Mouse (Mus musculus): ENCODE measurements around the gene Arsa. TPM values are rescaled to one million over a fixed set of nuclear protein-coding genes. Genes with fewer than 3 reads are reported as not detected.

The Arsa gene
- polyA plus RNA-seq, 1 experiment from 2014 or later = 16.7 TPM

DNA sequence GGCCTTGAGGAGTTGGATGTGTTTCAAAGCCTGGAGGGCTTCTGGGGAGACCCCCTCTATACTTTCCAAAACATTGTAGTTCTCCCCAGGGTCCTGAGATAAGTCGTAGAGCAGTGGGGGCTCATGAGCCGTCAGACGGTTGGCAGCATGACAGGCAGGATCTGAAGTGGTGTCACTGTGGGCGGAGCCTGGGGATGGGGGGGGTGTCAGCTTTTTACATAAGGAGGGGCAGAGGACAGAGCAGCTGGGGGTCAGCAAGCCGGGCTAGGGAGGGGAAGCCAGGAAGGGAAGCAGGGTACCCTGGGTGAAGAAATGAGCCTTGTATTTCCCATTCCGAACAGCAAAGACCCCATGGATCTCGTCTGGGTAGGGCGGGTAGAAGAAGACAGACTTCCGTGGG, 3.9 kb downstream of the Arsa start:
- Histone ChIP-seq H3K4me1 (ENCODE audit: control insufficient read depth, insufficient read depth, low read length) (peaks cover 4% of the 10 kb centered on the region), H3K36me3 (ENCODE audit: control insufficient read depth, insufficient read depth, low read length) (no peaks in the 10 kb centered on the region), H3K4me3 (ENCODE audit: low read depth, low read length) (no peak overlapping the region), H3K27ac (ENCODE audit: low read length) (no peak overlapping the region), H3K9me3 (ENCODE audit: control insufficient read depth, low read depth, low read length) (no peaks in the 10 kb centered on the region), H3K4me2 (replicated peaks; ENCODE audit: low read depth, low read length) (no peak overlapping the region), H3K27me3 (ENCODE audit: control insufficient read depth, insufficient read depth, low read length) (no peaks in the 10 kb centered on the region), H3K9ac (replicated peaks; ENCODE audit: low read depth, low read length) (no peak overlapping the region)
- 85% methylated on average over 9 of the region's 9 CpGs for WGBS
- no peak for ATAC-seq (ENCODE audit: insufficient number of reproducible peaks, insufficient read depth, low FRiP score, low read depth)

DNA sequence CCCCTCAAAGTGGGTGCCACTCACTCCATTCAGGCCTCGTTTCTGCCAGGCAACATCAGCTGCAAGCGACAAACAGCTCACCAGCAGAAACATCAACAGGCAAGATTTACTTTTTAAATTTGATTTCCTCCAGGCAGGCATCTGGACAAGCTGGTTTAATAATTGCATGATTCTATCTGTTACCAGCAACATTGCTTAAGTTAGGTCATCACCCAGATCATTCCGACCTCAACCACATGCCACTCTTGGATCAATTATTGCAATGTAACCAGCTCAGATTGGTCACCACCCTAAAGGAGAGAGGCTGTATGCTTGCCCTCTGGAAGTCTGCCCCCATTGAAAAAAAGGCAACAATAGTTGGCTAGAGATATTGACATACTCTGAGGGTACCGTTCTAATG, 5.7 kb downstream of the Arsa start:
- Histone ChIP-seq H3K27ac (ENCODE audit: low read length) (no peak overlapping the region), H3K9me3 (ENCODE audit: control insufficient read depth, low read depth, low read length) (no peaks in the 10 kb centered on the region), H3K4me3 (ENCODE audit: low read depth, low read length) (no peak overlapping the region), H3K4me1 (ENCODE audit: control insufficient read depth, insufficient read depth, low read length) (peaks cover 4% of the 10 kb centered on the region), H3K27me3 (ENCODE audit: control insufficient read depth, insufficient read depth, low read length) (no peaks in the 10 kb centered on the region), H3K9ac (replicated peaks; ENCODE audit: low read depth, low read length) (no peak overlapping the region), H3K4me2 (replicated peaks; ENCODE audit: low read depth, low read length) (no peak overlapping the region), H3K36me3 (ENCODE audit: control insufficient read depth, insufficient read depth, low read length) (no peaks in the 10 kb centered on the region)
- 87% methylated on average over 4 of the region's 4 CpGs for WGBS
- ATAC-seq (ENCODE audit: insufficient number of reproducible peaks, insufficient read depth, low FRiP score, low read depth) = no peak

DNA sequence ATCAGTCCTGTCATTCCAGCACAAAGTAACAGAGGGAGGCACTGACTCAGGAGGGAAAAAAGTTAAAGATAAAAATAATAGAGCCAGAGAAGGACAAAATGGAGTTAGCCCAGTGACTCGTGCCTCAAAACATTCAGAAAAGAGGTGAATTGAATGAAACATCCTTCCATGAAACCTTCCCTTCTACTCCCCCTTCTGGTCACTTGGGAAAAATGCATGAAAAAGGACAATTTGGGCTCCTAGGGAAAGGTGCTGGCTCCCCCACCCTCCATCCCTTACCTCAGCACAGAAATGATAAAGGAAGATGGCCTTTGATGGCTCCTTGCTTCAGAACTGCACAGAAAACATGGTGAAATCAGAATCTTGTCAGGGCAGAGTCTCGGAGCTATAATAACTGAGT, 8.6 kb downstream of the Arsa start:
- H3K4me3 ChIP-seq (ENCODE audit: low read depth, low read length) = no peak overlapping the region
- H3K9me3 ChIP-seq (ENCODE audit: control insufficient read depth, low read depth, low read length) = no peaks in the 10 kb centered on the region
- H3K4me1 ChIP-seq (ENCODE audit: control insufficient read depth, insufficient read depth, low read length) = no peaks in the 10 kb centered on the region
- H3K27ac ChIP-seq (ENCODE audit: low read length) = no peak overlapping the region
- no peaks in the 10 kb centered on the region for H3K27me3 ChIP-seq (ENCODE audit: control insufficient read depth, insufficient read depth, low read length)
- no peaks in the 10 kb centered on the region for H3K36me3 ChIP-seq (ENCODE audit: control insufficient read depth, insufficient read depth, low read length)
- no peak for ATAC-seq (ENCODE audit: insufficient number of reproducible peaks, insufficient read depth, low FRiP score, low read depth)
- no peak overlapping the region for H3K9ac ChIP-seq (replicated peaks; ENCODE audit: low read depth, low read length)
- no peak overlapping the region for H3K4me2 ChIP-seq (replicated peaks; ENCODE audit: low read depth, low read length)
- WGBS = 33% methylated on average over 2 of the region's 2 CpGs

DNA sequence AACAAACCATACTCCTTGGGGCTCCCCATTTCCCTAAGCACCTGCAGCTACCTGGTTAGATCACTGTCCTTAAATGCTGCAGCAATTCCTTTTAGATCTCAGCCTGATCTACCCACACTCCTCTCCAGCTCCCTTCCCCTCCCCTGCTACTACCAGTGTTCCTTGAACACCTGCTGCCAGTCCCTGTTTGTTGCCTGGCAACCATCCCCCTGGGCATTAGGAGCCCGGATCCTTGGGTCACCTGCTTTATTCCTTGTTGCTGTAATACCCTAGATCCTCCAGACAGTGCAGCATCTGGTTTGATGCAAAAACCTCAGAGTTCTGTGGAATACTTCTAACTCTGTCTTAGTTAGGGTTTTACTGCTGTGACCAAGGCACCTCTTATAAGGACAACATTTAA, 12.2 kb downstream of the Arsa start:
- Histone ChIP-seq H3K4me2 (replicated peaks; ENCODE audit: low read depth, low read length) (no peak overlapping the region), H3K4me3 (ENCODE audit: low read depth, low read length) (no peak overlapping the region), H3K9me3 (ENCODE audit: control insufficient read depth, low read depth, low read length) (no peaks in the 10 kb centered on the region), H3K27ac (ENCODE audit: low read length) (no peak overlapping the region), H3K27me3 (ENCODE audit: control insufficient read depth, insufficient read depth, low read length) (no peaks in the 10 kb centered on the region), H3K36me3 (ENCODE audit: control insufficient read depth, insufficient read depth, low read length) (no peaks in the 10 kb centered on the region), H3K4me1 (ENCODE audit: control insufficient read depth, insufficient read depth, low read length) (no peaks in the 10 kb centered on the region), H3K9ac (replicated peaks; ENCODE audit: low read depth, low read length) (no peak overlapping the region)
- 7% methylated on average over 1 of the region's 1 CpGs for WGBS
- no peak for ATAC-seq (ENCODE audit: insufficient number of reproducible peaks, insufficient read depth, low FRiP score, low read depth)

GRCm38 (mm10) chr15:89463334-89464235, 13.6 kb downstream of the Arsa start:
- H3K9ac ChIP-seq (replicated peaks; ENCODE audit: low read depth, low read length) = no peak overlapping the region
- no peaks in the 10 kb centered on the region for H3K36me3 ChIP-seq (ENCODE audit: control insufficient read depth, insufficient read depth, low read length)
- WGBS = 47% methylated on average over 5 of the region's 5 CpGs
- no peaks in the 10 kb centered on the region for H3K9me3 ChIP-seq (ENCODE audit: control insufficient read depth, low read depth, low read length)
- no peaks in the 10 kb centered on the region for H3K4me1 ChIP-seq (ENCODE audit: control insufficient read depth, insufficient read depth, low read length)
- no peak overlapping the region for H3K4me2 ChIP-seq (replicated peaks; ENCODE audit: low read depth, low read length)
- H3K4me3 ChIP-seq (ENCODE audit: low read depth, low read length) = no peak overlapping the region
- ATAC-seq (ENCODE audit: insufficient number of reproducible peaks, insufficient read depth, low FRiP score, low read depth) = no peak
- H3K27me3 ChIP-seq (ENCODE audit: control insufficient read depth, insufficient read depth, low read length) = no peaks in the 10 kb centered on the region
- H3K27ac ChIP-seq (ENCODE audit: low read length) = no peak overlapping the region

DNA sequence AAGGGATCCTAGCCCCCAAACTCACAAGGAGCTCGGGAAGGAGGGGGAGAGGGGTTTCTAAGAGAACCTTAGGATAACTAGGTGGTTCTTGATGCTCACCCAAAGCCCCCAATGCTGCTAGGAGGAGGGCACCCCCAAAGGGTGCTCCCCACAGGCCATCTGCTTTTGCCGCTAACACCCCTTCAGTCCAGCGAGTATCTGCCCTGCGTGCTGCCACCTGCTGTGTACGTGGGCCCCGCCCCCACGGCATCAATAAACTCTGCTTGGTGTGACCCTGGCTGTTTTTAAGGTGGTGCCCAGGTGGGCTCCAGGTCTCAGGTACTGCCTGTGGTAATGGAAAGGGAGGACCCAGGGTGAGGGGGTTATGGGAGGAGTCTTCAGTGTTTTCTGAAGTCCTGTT, 15.0 kb downstream of the Arsa start:
- ATAC-seq (ENCODE audit: insufficient number of reproducible peaks, insufficient read depth, low FRiP score, low read depth) = no peak
- Histone ChIP-seq H3K4me1 (ENCODE audit: control insufficient read depth, insufficient read depth, low read length) (no peaks in the 10 kb centered on the region), H3K4me2 (replicated peaks; ENCODE audit: low read depth, low read length) (no peak overlapping the region), H3K27me3 (ENCODE audit: control insufficient read depth, insufficient read depth, low read length) (no peaks in the 10 kb centered on the region), H3K9me3 (ENCODE audit: control insufficient read depth, low read depth, low read length) (no peaks in the 10 kb centered on the region), H3K4me3 (ENCODE audit: low read depth, low read length) (no peak overlapping the region), H3K27ac (ENCODE audit: low read length) (no peak overlapping the region), H3K9ac (replicated peaks; ENCODE audit: low read depth, low read length) (no peak overlapping the region), H3K36me3 (ENCODE audit: control insufficient read depth, insufficient read depth, low read length) (no peaks in the 10 kb centered on the region)
- 70% methylated on average over 7 of the region's 7 CpGs for WGBS

- no peaks in the 10 kb centered on the region for H3K9me3 ChIP-seq (ENCODE audit: control insufficient read depth, low read depth, low read length)
- no peak overlapping the region for H3K27ac ChIP-seq (ENCODE audit: low read length)
- no peaks in the 10 kb centered on the region for H3K36me3 ChIP-seq (ENCODE audit: control insufficient read depth, insufficient read depth, low read length)
- WGBS = 74% methylated on average over 15 of the region's 15 CpGs
- ATAC-seq (ENCODE audit: insufficient number of reproducible peaks, insufficient read depth, low FRiP score, low read depth) = no peak
- H3K9ac ChIP-seq (replicated peaks; ENCODE audit: low read depth, low read length) = no peak overlapping the region
- H3K4me2 ChIP-seq (replicated peaks; ENCODE audit: low read depth, low read length) = no peak overlapping the region
- no peaks in the 10 kb centered on the region for H3K27me3 ChIP-seq (ENCODE audit: control insufficient read depth, insufficient read depth, low read length)
- no peak overlapping the region for H3K4me3 ChIP-seq (ENCODE audit: low read depth, low read length)
- no peaks in the 10 kb centered on the region for H3K4me1 ChIP-seq (ENCODE audit: control insufficient read depth, insufficient read depth, low read length)
Measured at GRCm38 (mm10) chr15:89461321-89461720, 15.9 kb downstream of the Arsa start.

DNA sequence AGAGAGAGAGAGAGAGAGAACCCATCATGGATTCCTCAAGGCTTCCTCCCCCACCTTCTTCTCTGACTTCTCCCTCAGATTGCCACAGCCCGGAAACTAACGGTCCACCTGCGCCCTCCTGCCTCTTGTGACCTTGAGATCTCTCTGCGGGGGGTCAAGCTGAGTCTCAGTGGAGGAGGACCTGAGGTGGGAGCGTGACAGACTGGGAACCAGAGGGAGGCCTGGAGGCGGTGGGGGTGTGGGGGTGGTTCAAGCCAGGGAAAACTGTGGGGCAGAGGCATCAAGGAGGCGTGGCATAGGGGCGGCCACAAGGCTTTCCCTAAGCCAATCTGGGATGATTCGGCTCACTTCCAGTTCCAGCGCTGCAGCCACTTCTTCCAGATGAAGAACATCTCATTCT, 16.9 kb downstream of the Arsa start:
- Histone ChIP-seq H3K36me3 (ENCODE audit: control insufficient read depth, insufficient read depth, low read length) (no peaks in the 10 kb centered on the region), H3K9ac (replicated peaks; ENCODE audit: low read depth, low read length) (no peak overlapping the region), H3K4me2 (replicated peaks; ENCODE audit: low read depth, low read length) (no peak overlapping the region), H3K4me3 (ENCODE audit: low read depth, low read length) (no peak overlapping the region), H3K4me1 (ENCODE audit: control insufficient read depth, insufficient read depth, low read length) (no peaks in the 10 kb centered on the region), H3K27me3 (ENCODE audit: control insufficient read depth, insufficient read depth, low read length) (no peaks in the 10 kb centered on the region), H3K9me3 (ENCODE audit: control insufficient read depth, low read depth, low read length) (no peaks in the 10 kb centered on the region), H3K27ac (ENCODE audit: low read length) (no peak overlapping the region)
- 66% methylated on average over 10 of the region's 10 CpGs for WGBS
- no peak for ATAC-seq (ENCODE audit: insufficient number of reproducible peaks, insufficient read depth, low FRiP score, low read depth)

DNA sequence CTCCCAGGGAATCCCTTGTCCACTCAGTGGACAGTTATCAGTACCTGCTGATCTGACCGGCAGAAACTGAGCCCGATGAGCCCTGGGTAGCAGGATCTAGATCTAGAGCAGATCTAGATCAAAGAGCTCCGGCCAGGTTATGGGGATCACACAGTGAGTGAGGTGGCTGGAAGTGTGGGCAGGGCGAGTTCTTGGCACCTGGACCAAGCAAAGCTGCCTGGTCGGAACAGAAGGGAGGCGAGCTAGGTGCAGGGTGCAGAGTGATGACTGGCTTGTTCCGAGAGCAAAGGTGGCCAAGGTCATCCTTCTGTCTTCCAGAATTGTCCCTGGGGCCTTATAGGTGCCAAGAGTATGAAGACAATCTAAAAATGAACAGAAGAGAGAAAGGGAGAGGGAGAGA, 17.4 kb downstream of the Arsa start:
- no peak overlapping the region for H3K4me3 ChIP-seq (ENCODE audit: low read depth, low read length)
- no peaks in the 10 kb centered on the region for H3K36me3 ChIP-seq (ENCODE audit: control insufficient read depth, insufficient read depth, low read length)
- H3K9ac ChIP-seq (replicated peaks; ENCODE audit: low read depth, low read length) = no peak overlapping the region
- no peak overlapping the region for H3K27ac ChIP-seq (ENCODE audit: low read length)
- no peaks in the 10 kb centered on the region for H3K9me3 ChIP-seq (ENCODE audit: control insufficient read depth, low read depth, low read length)
- no peaks in the 10 kb centered on the region for H3K27me3 ChIP-seq (ENCODE audit: control insufficient read depth, insufficient read depth, low read length)
- ATAC-seq (ENCODE audit: insufficient number of reproducible peaks, insufficient read depth, low FRiP score, low read depth) = no peak
- 78% methylated on average over 7 of the region's 7 CpGs for WGBS
- no peaks in the 10 kb centered on the region for H3K4me1 ChIP-seq (ENCODE audit: control insufficient read depth, insufficient read depth, low read length)
- H3K4me2 ChIP-seq (replicated peaks; ENCODE audit: low read depth, low read length) = no peak overlapping the region
